Mouse (Mus musculus): ENCODE results near the gene Fam102a. TPM values are rescaled to one million over a fixed set of nuclear protein-coding genes. Genes with fewer than 3 reads are reported as not detected.
A peak's percentile ranks its signal among the peaks of the same experiment; 100 is the strongest.

Gene Fam102a
- polyA plus RNA-seq, 1 experiment from 2014 or later = 13.1 TPM

- Histone ChIP-seq H3K27ac (ENCODE audit: low read depth, low read length) (no peak overlapping the region), H3K9me3 (ENCODE audit: control insufficient read depth, low read length) (no peaks in the 10 kb centered on the region), H3K27me3 (ENCODE audit: control insufficient read depth, insufficient read depth, low read length) (no peaks in the 10 kb centered on the region), H3K4me1 (ENCODE audit: control insufficient read depth, insufficient read depth, low read length) (no peaks in the 10 kb centered on the region), H3K4me3 (ENCODE audit: low read depth, low read length) (no peak overlapping the region), H3K9ac (ENCODE audit: low read length) (no peak overlapping the region), H3K4me2 (ENCODE audit: low read depth) (no peak overlapping the region), H3K36me3 (ENCODE audit: control insufficient read depth, insufficient read depth, low read length) (no peaks in the 10 kb centered on the region)
- DNase-seq (ENCODE audit: low spot score) = no peak
- no peak for ATAC-seq (ENCODE audit: insufficient read depth, low FRiP score, low TSS enrichment)
- 84% methylated on average over 20 of the region's 20 CpGs for WGBS
Observed at GRCm38 (mm10) chr2:32495185-32495726, 39.9 kb upstream of the Fam102a start.

GRCm38 (mm10) chr2:32496190-32496589, 38.9 kb upstream of the Fam102a start:
- no peaks in the 10 kb centered on the region for H3K9me3 ChIP-seq (ENCODE audit: control insufficient read depth, low read length)
- H3K9ac ChIP-seq (ENCODE audit: low read length) = no peak overlapping the region
- no peak overlapping the region for H3K4me2 ChIP-seq (ENCODE audit: low read depth)
- no peaks in the 10 kb centered on the region for H3K36me3 ChIP-seq (ENCODE audit: control insufficient read depth, insufficient read depth, low read length)
- WGBS = 76% methylated on average over 5 of the region's 5 CpGs
- ATAC-seq (ENCODE audit: insufficient read depth, low FRiP score, low TSS enrichment) (no peak), DNase-seq (ENCODE audit: low spot score) (no peak)
- H3K27ac ChIP-seq (ENCODE audit: low read depth, low read length) = no peak overlapping the region
- no peaks in the 10 kb centered on the region for H3K4me1 ChIP-seq (ENCODE audit: control insufficient read depth, insufficient read depth, low read length)
- H3K27me3 ChIP-seq (ENCODE audit: control insufficient read depth, insufficient read depth, low read length) = no peaks in the 10 kb centered on the region
- H3K4me3 ChIP-seq (ENCODE audit: low read depth, low read length) = no peak overlapping the region

- no peak overlapping the region for H3K4me3 ChIP-seq (ENCODE audit: low read depth, low read length)
- no peaks in the 10 kb centered on the region for H3K9me3 ChIP-seq (ENCODE audit: control insufficient read depth, low read length)
- H3K36me3 ChIP-seq (ENCODE audit: control insufficient read depth, insufficient read depth, low read length) = no peaks in the 10 kb centered on the region
- 90% methylated on average over 4 of the region's 4 CpGs for WGBS
- no peak for DNase-seq (ENCODE audit: low spot score)
- H3K4me1 ChIP-seq (ENCODE audit: control insufficient read depth, insufficient read depth, low read length) = 0 out of 2 replicates have a peak, but pooled peaks cover 5% of the 10 kb centered on the region
- H3K4me2 ChIP-seq (ENCODE audit: low read depth) = no peak overlapping the region
- no peak overlapping the region for H3K9ac ChIP-seq (ENCODE audit: low read length)
- no peaks in the 10 kb centered on the region for H3K27me3 ChIP-seq (ENCODE audit: control insufficient read depth, insufficient read depth, low read length)
- no peak for ATAC-seq (ENCODE audit: insufficient read depth, low FRiP score, low TSS enrichment)
- H3K27ac ChIP-seq (ENCODE audit: low read depth, low read length) = no peak overlapping the region
Observed at GRCm38 (mm10) chr2:32499365-32499764, 35.8 kb upstream of the Fam102a start.

- 0 out of 2 replicates have a peak, but pooled peaks cover 5% of the 10 kb centered on the region for H3K4me1 ChIP-seq (ENCODE audit: control insufficient read depth, insufficient read depth, low read length)
- H3K27me3 ChIP-seq (ENCODE audit: control insufficient read depth, insufficient read depth, low read length) = no peaks in the 10 kb centered on the region
- no peak overlapping the region for H3K4me3 ChIP-seq (ENCODE audit: low read depth, low read length)
- 82% methylated on average over 5 of the region's 5 CpGs for WGBS
- H3K4me2 ChIP-seq (ENCODE audit: low read depth) = no peak overlapping the region
- H3K36me3 ChIP-seq (ENCODE audit: control insufficient read depth, insufficient read depth, low read length) = no peaks in the 10 kb centered on the region
- DNase-seq (ENCODE audit: low spot score) (no peak), ATAC-seq (ENCODE audit: insufficient read depth, low FRiP score, low TSS enrichment) (no peak)
- H3K9ac ChIP-seq (ENCODE audit: low read length) = no peak overlapping the region
- H3K27ac ChIP-seq (ENCODE audit: low read depth, low read length) = no peak overlapping the region
- no peaks in the 10 kb centered on the region for H3K9me3 ChIP-seq (ENCODE audit: control insufficient read depth, low read length)
Observed at GRCm38 (mm10) chr2:32500461-32500860, 34.7 kb upstream of the Fam102a start.

- H3K27ac ChIP-seq (ENCODE audit: low read depth, low read length) = no peak overlapping the region
- H3K9me3 ChIP-seq (ENCODE audit: control insufficient read depth, low read length) = no peaks in the 10 kb centered on the region
- H3K36me3 ChIP-seq (ENCODE audit: control insufficient read depth, insufficient read depth, low read length) = no peaks in the 10 kb centered on the region
- ATAC-seq (ENCODE audit: insufficient read depth, low FRiP score, low TSS enrichment) (no peak), DNase-seq (ENCODE audit: low spot score) (no peak)
- no peak overlapping the region for H3K4me3 ChIP-seq (ENCODE audit: low read depth, low read length)
- H3K9ac ChIP-seq (ENCODE audit: low read length) = no peak overlapping the region
- 0 out of 2 replicates have a peak, but pooled peaks cover 5% of the 10 kb centered on the region for H3K4me1 ChIP-seq (ENCODE audit: control insufficient read depth, insufficient read depth, low read length)
- H3K4me2 ChIP-seq (ENCODE audit: low read depth) = no peak overlapping the region
- H3K27me3 ChIP-seq (ENCODE audit: control insufficient read depth, insufficient read depth, low read length) = no peaks in the 10 kb centered on the region
- 66% methylated on average over 5 of the region's 5 CpGs for WGBS
Observed at GRCm38 (mm10) chr2:32501754-32502324, 33.3 kb upstream of the Fam102a start.

- ATAC-seq (ENCODE audit: insufficient read depth, low FRiP score, low TSS enrichment) (no peak), DNase-seq (ENCODE audit: low spot score) (no peak)
- Histone ChIP-seq H3K9ac (ENCODE audit: low read length) (no peak overlapping the region), H3K4me2 (ENCODE audit: low read depth) (no peak overlapping the region), H3K36me3 (ENCODE audit: control insufficient read depth, insufficient read depth, low read length) (no peaks in the 10 kb centered on the region), H3K27me3 (ENCODE audit: control insufficient read depth, insufficient read depth, low read length) (no peaks in the 10 kb centered on the region), H3K4me1 (ENCODE audit: control insufficient read depth, insufficient read depth, low read length) (0 out of 2 replicates have a peak, but pooled peaks cover 5% of the 10 kb centered on the region), H3K27ac (ENCODE audit: low read depth, low read length) (no peak overlapping the region), H3K4me3 (ENCODE audit: low read depth, low read length) (no peak overlapping the region), H3K9me3 (ENCODE audit: control insufficient read depth, low read length) (no peaks in the 10 kb centered on the region)
- 88% methylated on average over 12 of the region's 12 CpGs for WGBS
Observed at GRCm38 (mm10) chr2:32502843-32503242, 32.3 kb upstream of the Fam102a start.

GRCm38 (mm10) chr2:32503588-32503987, 31.5 kb upstream of the Fam102a start:
- 32% methylated on average over 3 of the region's 3 CpGs for WGBS
- ATAC-seq (ENCODE audit: insufficient read depth, low FRiP score, low TSS enrichment) (no peak), DNase-seq (ENCODE audit: low spot score) (no peak)

GRCm38 (mm10) chr2:32505536-32505935, 29.6 kb upstream of the Fam102a start:
- DNase-seq (ENCODE audit: low spot score) (no peak), ATAC-seq (ENCODE audit: insufficient read depth, low FRiP score, low TSS enrichment) (no peak)
- Histone ChIP-seq H3K27me3 (ENCODE audit: control insufficient read depth, insufficient read depth, low read length) (no peaks in the 10 kb centered on the region), H3K4me3 (ENCODE audit: low read depth, low read length) (no peak overlapping the region), H3K9me3 (ENCODE audit: control insufficient read depth, low read length) (no peaks in the 10 kb centered on the region), H3K9ac (ENCODE audit: low read length) (no peak overlapping the region), H3K4me2 (ENCODE audit: low read depth) (no peak overlapping the region), H3K27ac (ENCODE audit: low read depth, low read length) (no peak overlapping the region), H3K4me1 (ENCODE audit: control insufficient read depth, insufficient read depth, low read length) (0 out of 2 replicates have a peak, but pooled peaks cover 5% of the 10 kb centered on the region), H3K36me3 (ENCODE audit: control insufficient read depth, insufficient read depth, low read length) (no peaks in the 10 kb centered on the region)
- 98% methylated on average over 2 of the region's 2 CpGs for WGBS

More at GRCm38 (mm10) chr2:32503588-32503987, 31.5 kb upstream of the Fam102a start:
- H3K27me3 ChIP-seq (ENCODE audit: control insufficient read depth, insufficient read depth, low read length) = no peaks in the 10 kb centered on the region
- no peak overlapping the region for H3K4me2 ChIP-seq (ENCODE audit: low read depth)
- H3K36me3 ChIP-seq (ENCODE audit: control insufficient read depth, insufficient read depth, low read length) = no peaks in the 10 kb centered on the region
- no peaks in the 10 kb centered on the region for H3K9me3 ChIP-seq (ENCODE audit: control insufficient read depth, low read length)
- 0 out of 2 replicates have a peak, but pooled peaks cover 5% of the 10 kb centered on the region for H3K4me1 ChIP-seq (ENCODE audit: control insufficient read depth, insufficient read depth, low read length)
- no peak overlapping the region; the same call in 1 of the 2 replicates for H3K9ac ChIP-seq (ENCODE audit: low read length)
- H3K4me3 ChIP-seq (ENCODE audit: low read depth, low read length) = no peak overlapping the region
- peak overlapping the region; percentile 73 for H3K27ac ChIP-seq (ENCODE audit: low read depth, low read length)
